Mouse (Mus musculus) spleen, adult 2 months (tissue): ENCODE measurements around the gene Gins2.

ENCODE experiments used
- CTCF ChIP-seq: fragments of 200-500 bp; IDR thresholded peaks from 2 replicates; pipeline ENCODE4 v1.5.1; 2011; ENCODE audit warnings: mild to moderate bottlenecking, inconsistent platforms; ENCODE audit not compliant: insufficient read depth, insufficient read length, insufficient replicate concordance; ENCODE audit errors: extremely low read depth
- POLR2A ChIP-seq: fragments of 200-500 bp; IDR thresholded peaks from 2 replicates; pipeline ENCODE4 v1.6.1; 2011; ENCODE audit warnings: low read depth, low read length, inconsistent platforms

GRCm38 (mm10) chr8:120577821-120578220, 11.3 kb downstream of the Gins2 start:
- no peak for TF ChIP-seq POLR2A
- no peak for TF ChIP-seq CTCF
